Mouse (Mus musculus) midbrain, embryonic 16.5 days (tissue): Measurements from ENCODE around the gene Chp2. TPM values are rescaled to one million over a fixed set of nuclear protein-coding genes. Genes with fewer than 3 reads are reported as not detected.
A peak's percentile ranks its signal among the peaks of the same experiment; 100 is the strongest.
"Not testable (repeated sequence)": the region's sequence is repeated elsewhere in the genome, so short reads cannot be mapped to it uniquely, and the experiment has no call there.

ENCODE experiments used
- ATAC-seq: fragments of 200-750 bp; cut with Nextera tagmentation; 2 replicates; pipeline ENCODE4 v1.8.0; 2017; ENCODE audit warnings: moderate TSS enrichment
- H3K27ac ChIP-seq: fragments of 300-500 bp; sonication (generic); 2 replicates; pipeline ENCODE4 v1.5.1; 2014; ENCODE audit warnings: mild to moderate bottlenecking, low read length, mixed read lengths
- H3K27me3 ChIP-seq: fragments of 300-500 bp; sonication (generic); 2 replicates; pipeline ENCODE4 v1.6.1; 2014; ENCODE audit warnings: low read depth, low read length, mixed read lengths; ENCODE audit not compliant: control insufficient read depth, insufficient read depth
- H3K36me3 ChIP-seq: fragments of 300-500 bp; sonication (generic); 2 replicates; pipeline ENCODE4 v1.6.1; 2014; ENCODE audit warnings: mild to moderate bottlenecking, low read length, moderate library complexity, mixed read lengths; ENCODE audit not compliant: control insufficient read depth, insufficient read depth
- H3K4me1 ChIP-seq: fragments of 300-500 bp; sonication (generic); 2 replicates; pipeline ENCODE4 v1.6.1; 2014; ENCODE audit warnings: mild to moderate bottlenecking, low read length, mixed read lengths; ENCODE audit not compliant: control insufficient read depth, insufficient read depth
- H3K4me2 ChIP-seq: fragments of 300-500 bp; sonication (generic); 2 replicates; pipeline ENCODE4 v1.6.1; 2014; ENCODE audit warnings: mild to moderate bottlenecking, low read length, mixed read lengths
- H3K4me3 ChIP-seq: fragments of 300-500 bp; sonication (generic); 2 replicates; pipeline ENCODE4 v1.5.1; 2014; ENCODE audit warnings: low read depth, mild to moderate bottlenecking, low read length, moderate library complexity, mixed read lengths
- H3K9ac ChIP-seq: fragments of 300-500 bp; sonication (generic); 2 replicates; pipeline ENCODE4 v1.6.1; 2014; ENCODE audit warnings: low read depth, low read length, mixed read lengths
- H3K9me3 ChIP-seq: fragments of 300-500 bp; sonication (generic); replicated peaks from 2 replicates; pipeline ENCODE4 v1.6.1; 2014; ENCODE audit warnings: mild to moderate bottlenecking, low read length, mixed read lengths; ENCODE audit not compliant: control insufficient read depth, poor library complexity, severe bottlenecking
- WGBS: fragments of 180-500 bp; shearing (Covaris S2); extraction: QIAGEN DNeasy Blood & Tissue Kit; methylation state at CpG from one replicate; pipeline ENCODE4 v1.1.7; 2014; 5-methylcytosine and 5-hydroxymethylcytosine counted together
- polyA plus RNA-seq: library from polyadenylated mRNA; unstranded; fragments of >200 nt; fragmentation: Nextera tagmentation; extraction: Ambion mirVana; gene quantifications from 2 replicates; pipeline ENCODE4 v1.2.1, GENCODE M21; 2015

Gene Chp2
- polyA plus RNA-seq, 1 experiment from 2014 or later = 1.0 TPM

DNA sequence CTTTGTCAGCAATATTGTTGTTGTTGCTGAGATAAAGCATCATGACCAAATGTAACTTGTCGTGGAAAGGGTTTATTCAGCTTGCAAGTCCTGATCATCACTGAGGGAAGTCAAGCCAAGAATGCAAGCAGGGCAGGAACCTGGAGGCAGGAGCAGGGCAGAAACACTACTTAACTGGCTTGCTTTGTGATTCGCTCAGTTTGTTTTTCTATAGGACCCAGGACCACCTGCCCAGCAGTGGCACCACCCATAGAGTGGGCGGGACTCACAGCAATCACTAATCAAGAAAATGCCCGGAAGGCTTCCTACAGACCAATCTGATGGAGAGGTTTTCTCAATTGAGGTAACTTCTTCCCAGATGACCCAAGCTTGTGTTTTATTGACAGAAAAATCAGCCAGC lies 10.6 kb downstream of the Chp2 start:
- H3K27ac ChIP-seq = no peak overlapping the region
- no peaks in the 10 kb centered on the region for H3K9me3 ChIP-seq
- no peaks in the 10 kb centered on the region for H3K36me3 ChIP-seq
- ATAC-seq = no peak
- no peak overlapping the region for H3K4me3 ChIP-seq
- 79% methylated on average over 4 of the region's 4 CpGs for WGBS
- no peaks in the 10 kb centered on the region for H3K4me1 ChIP-seq
- H3K4me2 ChIP-seq = no peak overlapping the region
- no peaks in the 10 kb centered on the region for H3K27me3 ChIP-seq
- H3K9ac ChIP-seq = no peak overlapping the region

DNA sequence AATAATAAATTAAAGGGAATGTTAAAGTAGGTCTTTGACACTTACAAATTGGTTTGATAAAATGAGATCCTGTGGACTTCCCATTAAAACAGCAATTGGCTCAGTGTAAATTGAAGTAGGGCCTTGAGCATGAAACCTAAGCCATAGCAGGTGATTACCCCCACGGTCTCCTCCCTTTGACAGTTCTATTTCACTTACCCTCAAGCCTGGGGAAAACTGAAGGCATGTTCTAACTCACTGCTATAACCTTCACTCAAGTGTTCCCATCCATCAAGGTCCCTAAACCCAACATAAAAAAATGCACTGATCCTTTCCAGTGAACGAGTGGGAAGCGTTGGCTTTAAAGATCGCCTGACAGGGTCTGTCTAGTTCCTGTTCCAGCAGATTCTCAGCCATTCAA lies 11.6 kb downstream of the Chp2 start:
- 68% methylated on average over 4 of the region's 4 CpGs for WGBS
- no peak overlapping the region for H3K4me2 ChIP-seq
- no peak overlapping the region for H3K9ac ChIP-seq
- H3K9me3 ChIP-seq = no peaks in the 10 kb centered on the region
- no peaks in the 10 kb centered on the region for H3K4me1 ChIP-seq
- no peaks in the 10 kb centered on the region for H3K36me3 ChIP-seq
- no peak overlapping the region for H3K27ac ChIP-seq
- H3K27me3 ChIP-seq = no peaks in the 10 kb centered on the region
- ATAC-seq = no peak
- no peak overlapping the region for H3K4me3 ChIP-seq

DNA sequence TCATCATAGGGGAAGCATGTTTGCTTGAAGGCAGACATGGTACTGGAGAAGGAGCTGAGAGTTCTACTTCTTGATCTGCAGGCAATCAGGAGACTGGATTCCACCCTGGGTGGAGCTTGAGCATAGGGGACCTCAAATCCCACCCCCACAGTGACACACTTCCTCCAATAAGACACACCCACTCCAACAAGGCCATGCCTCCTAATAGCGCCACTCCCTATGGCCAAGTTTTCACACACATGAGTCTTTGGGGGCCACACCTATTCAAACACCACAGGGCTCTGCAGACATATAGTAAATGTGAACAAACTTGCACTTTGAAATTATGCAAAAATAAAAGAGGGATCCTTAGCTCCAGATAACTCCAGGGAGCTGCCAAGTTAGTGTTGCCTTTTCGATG lies 19.6 kb downstream of the Chp2 start:
- H3K27ac ChIP-seq = no peak overlapping the region
- H3K4me2 ChIP-seq = no peak overlapping the region
- no peak for ATAC-seq
- H3K4me3 ChIP-seq = no peak overlapping the region
- 96% methylated on average over 2 of the region's 2 CpGs for WGBS
- H3K36me3 ChIP-seq = no peaks in the 10 kb centered on the region
- no peaks in the 10 kb centered on the region for H3K9me3 ChIP-seq
- H3K4me1 ChIP-seq = no peaks in the 10 kb centered on the region
- H3K27me3 ChIP-seq = no peaks in the 10 kb centered on the region
- no peak overlapping the region for H3K9ac ChIP-seq

DNA sequence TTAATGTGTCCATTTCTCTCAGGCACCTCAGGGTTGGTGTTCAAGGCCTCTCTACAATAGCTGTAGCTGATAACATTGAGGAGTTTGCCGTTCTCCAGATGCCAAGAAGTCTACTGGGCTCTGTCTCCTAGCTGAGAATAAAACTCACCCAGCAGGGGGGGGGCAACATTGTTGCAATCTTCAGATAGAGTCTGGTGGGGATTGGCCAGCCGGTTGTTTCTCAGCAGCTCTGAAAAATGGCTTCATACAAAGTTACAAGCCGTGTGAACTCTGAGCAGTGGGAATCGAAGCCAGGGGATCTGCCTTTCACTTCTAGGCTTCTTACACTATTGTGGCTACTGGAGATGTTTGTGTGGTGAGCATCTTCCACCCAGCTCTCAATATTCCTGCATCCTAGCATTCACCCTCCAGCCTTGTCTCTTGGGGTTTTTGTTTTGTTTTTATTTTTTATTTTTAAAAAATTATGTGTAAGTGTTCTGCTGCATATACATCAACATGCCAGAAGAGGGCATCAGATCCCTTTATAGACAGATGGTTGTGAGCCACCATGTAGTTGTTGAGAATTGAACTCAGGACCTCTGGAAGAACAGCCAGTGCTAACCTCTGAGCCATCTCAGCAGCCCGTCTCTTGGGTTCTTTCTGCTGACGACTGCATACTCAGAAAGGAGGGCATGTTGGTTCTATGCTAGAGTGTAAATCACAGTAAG lies 21.3 kb downstream of the Chp2 start:
- Histone ChIP-seq H3K4me3 (no peak overlapping the region), H3K9ac (no peak overlapping the region), H3K27ac (no peak overlapping the region), H3K36me3 (no peaks in the 10 kb centered on the region), H3K27me3 (no peaks in the 10 kb centered on the region), H3K4me1 (no peaks in the 10 kb centered on the region), H3K4me2 (no peak overlapping the region), H3K9me3 (no peaks in the 10 kb centered on the region)
- ATAC-seq = no peak
- 82% methylated on average over 6 of the region's 6 CpGs for WGBS

DNA sequence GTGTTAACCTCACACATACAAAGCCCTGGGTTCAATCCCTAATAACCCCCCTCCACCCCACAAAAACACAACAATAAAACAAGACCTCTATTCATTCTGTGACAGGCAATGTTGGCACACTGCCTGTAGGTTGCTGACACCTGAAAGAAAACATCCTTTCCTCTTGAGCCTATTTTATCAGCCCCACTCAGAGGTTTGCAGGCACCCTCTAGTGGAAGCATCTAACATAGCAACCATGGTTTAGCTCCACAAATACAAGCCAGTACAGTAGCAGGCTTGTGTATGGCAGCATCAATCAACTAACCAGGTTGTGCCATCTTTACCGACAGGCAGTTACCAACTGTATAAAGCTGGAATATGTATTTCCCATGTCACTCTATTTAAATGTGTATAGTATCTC lies 23.0 kb downstream of the Chp2 start:
- no peak overlapping the region for H3K27ac ChIP-seq
- no peak for ATAC-seq

DNA sequence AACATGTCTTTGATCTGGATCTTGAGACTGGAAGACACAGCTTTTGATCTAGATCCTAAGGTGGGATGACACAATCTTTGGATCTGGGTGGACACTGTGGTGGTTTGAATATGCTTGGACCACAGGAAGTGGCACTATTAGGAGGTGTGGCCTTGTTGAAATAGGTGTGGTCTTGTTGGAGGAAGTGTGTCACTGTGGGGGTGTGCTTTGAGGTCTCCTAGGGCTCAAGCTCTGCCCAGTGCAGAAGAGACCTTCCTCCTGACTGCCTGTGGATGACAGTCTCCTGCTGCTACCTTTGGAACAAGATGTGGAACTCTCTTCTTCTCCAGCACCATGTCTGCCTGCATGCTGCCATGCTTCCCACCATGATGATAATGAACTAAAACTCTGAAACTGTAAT lies 23.4 kb downstream of the Chp2 start:
- not testable (repeated sequence) for H3K4me2 ChIP-seq, H3K4me1 ChIP-seq, H3K9me3 ChIP-seq, H3K27me3 ChIP-seq, H3K27ac ChIP-seq, H3K9ac ChIP-seq, ATAC-seq, H3K36me3 ChIP-seq, H3K4me3 ChIP-seq

More for the DNA sequence above, 23.0 kb downstream of the Chp2 start:
- no peaks in the 10 kb centered on the region for H3K36me3 ChIP-seq
- no peak overlapping the region for H3K4me3 ChIP-seq
- WGBS = 53% methylated on average over 1 of the region's 1 CpGs
- H3K9ac ChIP-seq = no peak overlapping the region
- no peaks in the 10 kb centered on the region for H3K9me3 ChIP-seq
- H3K27me3 ChIP-seq = no peaks in the 10 kb centered on the region
- H3K4me1 ChIP-seq = no peaks in the 10 kb centered on the region
- H3K4me2 ChIP-seq = no peak overlapping the region

DNA sequence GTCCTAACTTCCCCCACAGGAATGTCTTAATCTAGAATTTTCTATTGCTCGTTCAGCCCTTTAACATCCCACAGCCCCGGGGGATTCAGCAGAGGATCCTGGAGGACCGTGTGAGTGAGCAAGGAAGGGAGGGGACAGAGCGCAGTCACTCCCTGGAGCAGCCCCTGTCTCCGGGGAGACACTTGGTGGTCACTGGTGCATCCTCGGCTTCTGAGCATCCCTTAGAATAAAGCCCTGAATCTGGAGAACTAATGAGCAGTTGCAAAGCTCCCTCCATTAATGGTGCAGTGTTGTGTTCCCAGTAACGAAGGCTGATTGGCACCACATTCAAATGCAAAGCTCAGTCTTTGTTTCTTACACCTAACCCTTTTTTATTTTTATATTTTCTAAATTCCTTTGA lies 24.9 kb downstream of the Chp2 start:
- H3K9me3 ChIP-seq = no peaks in the 10 kb centered on the region
- WGBS = 32% methylated on average over 7 of the region's 7 CpGs
- ATAC-seq = peak; percentile 60; the same call in 1 of the 2 replicates
- H3K27ac ChIP-seq = no peak overlapping the region
- H3K4me3 ChIP-seq = no peak overlapping the region
- H3K4me1 ChIP-seq = no peaks in the 10 kb centered on the region
- H3K9ac ChIP-seq = no peak overlapping the region
- H3K36me3 ChIP-seq = no peaks in the 10 kb centered on the region
- H3K4me2 ChIP-seq = no peak overlapping the region
- H3K27me3 ChIP-seq = no peaks in the 10 kb centered on the region

DNA sequence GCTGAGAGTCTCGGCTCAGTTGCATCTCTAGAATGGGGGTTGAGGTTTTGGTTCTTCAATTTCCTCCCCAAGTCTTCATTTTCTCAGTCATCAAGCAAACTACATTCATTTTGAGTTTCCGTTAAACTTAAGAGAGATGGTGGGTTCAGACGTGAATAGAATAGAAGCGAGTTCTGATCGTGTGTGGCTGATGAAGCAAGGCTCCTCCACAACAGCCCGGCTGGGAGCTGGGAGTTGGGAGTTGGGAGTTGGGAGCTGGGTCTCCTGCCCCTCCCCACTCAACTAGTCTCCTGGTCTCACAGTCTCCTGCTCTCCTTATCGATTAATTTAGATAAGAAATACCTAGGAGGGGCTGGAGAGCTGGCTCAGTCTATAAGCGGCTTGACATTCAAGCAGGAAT lies 25.3 kb downstream of the Chp2 start:
- H3K36me3 ChIP-seq = no peaks in the 10 kb centered on the region
- ATAC-seq = no peak
- H3K4me2 ChIP-seq = no peak overlapping the region
- no peak overlapping the region for H3K27ac ChIP-seq
- WGBS = 54% methylated on average over 8 of the region's 8 CpGs
- H3K9ac ChIP-seq = no peak overlapping the region
- no peaks in the 10 kb centered on the region for H3K9me3 ChIP-seq
- no peaks in the 10 kb centered on the region for H3K27me3 ChIP-seq
- no peaks in the 10 kb centered on the region for H3K4me1 ChIP-seq
- H3K4me3 ChIP-seq = no peak overlapping the region

DNA sequence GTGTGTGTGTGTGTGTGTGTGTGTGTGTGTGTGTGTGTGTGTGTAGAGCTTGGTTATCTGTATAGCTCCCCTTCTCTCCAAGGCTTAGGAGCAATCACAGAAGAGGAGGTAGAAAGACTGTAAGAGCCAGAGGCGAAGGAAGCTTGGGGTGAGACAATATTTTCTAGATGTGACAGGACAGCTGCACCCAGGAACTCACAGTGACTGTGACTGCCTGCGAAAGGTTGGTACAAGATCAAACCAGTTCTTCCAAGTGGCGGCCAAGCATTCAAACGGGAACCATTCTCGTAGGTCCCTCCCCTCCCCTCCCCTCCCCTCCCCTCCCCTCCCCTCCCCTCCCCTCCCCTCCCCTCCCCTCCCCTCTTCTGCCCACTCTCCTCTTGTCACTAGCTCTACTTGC lies 26.7 kb downstream of the Chp2 start:
- H3K4me1 ChIP-seq = no peaks in the 10 kb centered on the region
- no peak overlapping the region for H3K4me2 ChIP-seq
- H3K9me3 ChIP-seq = no peaks in the 10 kb centered on the region
- no peak overlapping the region for H3K9ac ChIP-seq
- H3K36me3 ChIP-seq = no peaks in the 10 kb centered on the region
- H3K4me3 ChIP-seq = no peak overlapping the region
- WGBS = 49% methylated on average over 5 of the region's 5 CpGs
- H3K27ac ChIP-seq = no peak overlapping the region
- no peak for ATAC-seq
- H3K27me3 ChIP-seq = no peaks in the 10 kb centered on the region
